Mouse (Mus musculus) liver (tissue): ENCODE measurements around the gene Nebl.

ENCODE experiments used
- DNase-seq: peaks from one replicate; pipeline ENCODE4 v3.0.0-alpha.2; 2020; ENCODE audit warnings: mixed read lengths

The Nebl gene

GRCm38 (mm10) chr2:17730957-17731830 lies at the start of gene Nebl:
Nebl (minus strand) TSS chr2:17731464.
- peak; percentile 9 for DNase-seq

- no peak for DNase-seq
Measured at GRCm38 (mm10) chr2:17770246-17770825, 39.1 kb upstream of the Nebl start.

- no peak for DNase-seq
Measured at GRCm38 (mm10) chr2:17769242-17769755, 38.0 kb upstream of the Nebl start.

- DNase-seq, result no peak
Measured at GRCm38 (mm10) chr2:17756271-17756670, 25.0 kb upstream of the Nebl start.

- DNase-seq, result no peak
Measured at GRCm38 (mm10) chr2:17742051-17742763, 10.9 kb upstream of the Nebl start.

GRCm38 (mm10) chr2:17741555-17741954 lies 10.3 kb upstream of the Nebl start:
- DNase-seq, result no peak

GRCm38 (mm10) chr2:17740454-17740853 lies 9.2 kb upstream of the Nebl start:
- no peak for DNase-seq

GRCm38 (mm10) chr2:17732210-17732609 lies 946 bp upstream of the Nebl start:
- no peak for DNase-seq

GRCm38 (mm10) chr2:17731831-17732200 lies 552 bp upstream of the Nebl start:
- no peak for DNase-seq

GRCm38 (mm10) chr2:17730648-17730956 lies 662 bp downstream of the Nebl start:
- DNase-seq, result no peak

- DNase-seq, result no peak
Measured at GRCm38 (mm10) chr2:17729770-17730647, 1.3 kb downstream of the Nebl start.

- DNase-seq, result no peak
Measured at GRCm38 (mm10) chr2:17724405-17724804, 6.9 kb downstream of the Nebl start.

- DNase-seq, result no peak
Measured at GRCm38 (mm10) chr2:17723268-17724019, 7.8 kb downstream of the Nebl start.

GRCm38 (mm10) chr2:17721177-17721715 lies 10.0 kb downstream of the Nebl start:
- DNase-seq, result no peak

- no peak for DNase-seq
Measured at GRCm38 (mm10) chr2:17718281-17718680, 13.0 kb downstream of the Nebl start.

- DNase-seq, result no peak
Measured at GRCm38 (mm10) chr2:17717200-17717599, 14.1 kb downstream of the Nebl start.

GRCm38 (mm10) chr2:17715149-17715767 lies 16.0 kb downstream of the Nebl start:
- no peak for DNase-seq

GRCm38 (mm10) chr2:17714661-17715060 lies 16.6 kb downstream of the Nebl start:
- DNase-seq, result no peak

GRCm38 (mm10) chr2:17714124-17714523 lies 17.1 kb downstream of the Nebl start:
- DNase-seq, result no peak

GRCm38 (mm10) chr2:17711216-17711615 lies 20.0 kb downstream of the Nebl start:
- no peak for DNase-seq

GRCm38 (mm10) chr2:17710083-17710482 lies 21.2 kb downstream of the Nebl start:
- DNase-seq, result no peak
